ENCODE assay signal across 9 mouse cellular contexts in genomic region chr3:54154844-54155638, GRCm38 (mm10). TPM values are rescaled to one million over a fixed set of nuclear protein-coding genes. Genes with fewer than 3 reads are reported as not detected.
A peak's percentile ranks its signal among the peaks of the same experiment; 100 is the strongest.
DNase-seq lines count a peak whose midpoint lies in the region; ATAC-seq and TF ChIP-seq lines count a peak whose summit lies in the region.
"Had no signal": no experiment of that assay in that cellular context is flagged by ENCODE, and none has a peak within 500 bp of the region (broad histone marks: within the 10 kb centered on the region; RNA-seq: fewer than 3 reads in every experiment).

No protein-coding gene starts in this region.

- 5% methylated on average over 16 of the region's 16 CpGs for WGBS in intestine, embryonic 14.5 days
- WGBS in stomach, embryonic 15.5 days = 5% methylated on average over 16 of the region's 16 CpGs

- no peak for TF ChIP-seq POLR2A in CH12.LX (IDR thresholded peaks at IDR 0.05; ENCODE audit: low read depth, low read length)
- no peak for TF ChIP-seq POLR2A in embryonic fibroblast, embryonic 13.5 days (IDR thresholded peaks at IDR 0.05; ENCODE audit: low read depth, low read length)

- H3K27ac ChIP-seq in CH12.LX (ENCODE audit: insufficient read depth, low read depth) = no peak overlapping the region
- H3K27ac ChIP-seq in embryonic fibroblast, embryonic 13.5 days (ENCODE audit: insufficient read depth, low read length) = no peak overlapping the region
- H3K27ac ChIP-seq in intestine, embryonic 14.5 days (ENCODE audit: low read depth) = no peak overlapping the region
- no peak overlapping the region for H3K27ac ChIP-seq in stomach, embryonic 15.5 days

- peak; percentile 62 for TF ChIP-seq RAD21 in CH12.LX (IDR thresholded peaks at IDR 0.05; ENCODE audit: low read depth, low read length)

- in situ Hi-C loops in CH12.LX (cut with MboI; ENCODE audit: low pct_ligation_motif_present, low pct_unique_long_range_greater_than_20kb, low sequenced_read_pairs) = loop anchor here (25.0 kb wide), 1 partner anchor 418 kb away; no protein-coding TSS in a partner anchor

- ATAC-seq in intestine, embryonic 14.5 days (replicated peaks; ENCODE audit: low FRiP score, low TSS enrichment, low read depth) = peak; percentile 66
- peak; percentile 58 for ATAC-seq in stomach, embryonic 15.5 days (ENCODE audit: insufficient read depth, low FRiP score, low read depth)

- no peaks in the 10 kb centered on the region for H3K9me3 ChIP-seq in CH12.LX (replicated peaks; ENCODE audit: low read length)
- H3K9me3 ChIP-seq in intestine, embryonic 14.5 days (ENCODE audit: control insufficient read depth, low read length) = no peaks in the 10 kb centered on the region
- no peaks in the 10 kb centered on the region for H3K9me3 ChIP-seq in stomach, embryonic 15.5 days

- 0 out of 2 replicates have a peak overlapping the region, but pooled peaks have one; percentile 27 for H3K4me2 ChIP-seq in CH12.LX (ENCODE audit: insufficient read depth, low read depth, poor library complexity, severe bottlenecking)
- peak overlapping the region; percentile 59 for H3K4me2 ChIP-seq in intestine, embryonic 14.5 days (ENCODE audit: low read length)
- peak overlapping the region; percentile 92 for H3K4me2 ChIP-seq in stomach, embryonic 15.5 days

- no peak overlapping the region for H3K4me3 ChIP-seq in CH12.LX (replicated peaks in 1 of 3; ENCODE audit: low read depth in 2 of 3, low read length in 2 of 3, poor library complexity in 1 of 3)
- no peak overlapping the region for H3K4me3 ChIP-seq in embryonic fibroblast, embryonic 13.5 days (ENCODE audit: insufficient read depth, low read length)
- H3K4me3 ChIP-seq in intestine, embryonic 14.5 days (ENCODE audit: low read depth, low read length) = no peak overlapping the region
- H3K4me3 ChIP-seq in stomach, embryonic 15.5 days (replicated peaks) = peak overlapping the region; percentile 47

- no peaks in the 10 kb centered on the region for H3K79me2 ChIP-seq in CH12.LX (replicated peaks; ENCODE audit: control insufficient read depth, extremely low read depth, insufficient read depth, poor library complexity, severe bottlenecking)

- no peak overlapping the region for H3K9ac ChIP-seq in CH12.LX (ENCODE audit: insufficient read depth, low read depth)
- H3K9ac ChIP-seq in intestine, embryonic 14.5 days (ENCODE audit: low read length) = no peak overlapping the region
- no peak overlapping the region for H3K9ac ChIP-seq in stomach, embryonic 15.5 days

- no peaks in the 10 kb centered on the region for H3K27me3 ChIP-seq in CH12.LX (replicated peaks)
- peaks cover 25% of the 10 kb centered on the region for H3K27me3 ChIP-seq in intestine, embryonic 14.5 days (replicated peaks; ENCODE audit: control insufficient read depth, insufficient read depth, low read length)
- peaks cover 21% of the 10 kb centered on the region for H3K27me3 ChIP-seq in stomach, embryonic 15.5 days (replicated peaks)

- no peaks in the 10 kb centered on the region for H3K36me3 ChIP-seq in CH12.LX (replicated peaks in 1 of 2; ENCODE audit: control insufficient read depth in 1 of 2, insufficient read depth in 1 of 2, low read length in 1 of 2)
- H3K36me3 ChIP-seq in intestine, embryonic 14.5 days (ENCODE audit: control insufficient read depth, insufficient read depth, low read length) = no peaks in the 10 kb centered on the region
- no peaks in the 10 kb centered on the region for H3K36me3 ChIP-seq in stomach, embryonic 15.5 days

- TF ChIP-seq EP300 in CH12.LX (IDR thresholded peaks at IDR 0.05; ENCODE audit: low read length) = no peak

- peak; percentile 81 to 82 for DNase-seq in cerebellum, postnatal 10 days
- no peak for DNase-seq in cerebellum, adult 9-11 months
- peak; percentile 6 for DNase-seq in CH12.LX (ENCODE audit: extremely low read depth)
- no peak for DNase-seq in intestine, embryonic 14.5 days (ENCODE audit: low spot score)
- peak; percentile 56 for DNase-seq in mesoderm, embryonic 11.5 days (ENCODE audit: low read depth, low spot score)
- DNase-seq in spleen, postnatal 14 days (ENCODE audit: low spot score in 2 of 2) = no peak

- H3K4me1 ChIP-seq in CH12.LX (ENCODE audit: control insufficient read depth in 1 of 2, insufficient read depth in 2 of 2) = no peaks in the 10 kb centered on the region
- H3K4me1 ChIP-seq in embryonic fibroblast, embryonic 13.5 days (ENCODE audit: control insufficient read depth, insufficient read depth, low read length) = no peaks in the 10 kb centered on the region
- H3K4me1 ChIP-seq in intestine, embryonic 14.5 days (replicated peaks; ENCODE audit: control insufficient read depth, insufficient read depth, low read length) = peaks cover 3% of the 10 kb centered on the region; the same call in 1 of the 2 replicates
- H3K4me1 ChIP-seq in stomach, embryonic 15.5 days = peaks cover 16% of the 10 kb centered on the region

- TF ChIP-seq CTCF in CH12.LX (conservative IDR thresholded peaks at IDR 0.05 in 1 of 2, IDR thresholded peaks at IDR 0.05 in 1 of 2; ENCODE audit: low read depth in 2 of 2, low read length in 2 of 2) = peak in 1 of 2 experiments; percentile 56; a peak in 2 of 4 replicates
- peak; percentile 63; the same call in 1 of the 2 replicates for TF ChIP-seq CTCF in embryonic fibroblast, embryonic 13.5 days (IDR thresholded peaks at IDR 0.05; ENCODE audit: borderline replicate concordance, insufficient read depth, low read length)

- dilution Hi-C loops in CH12.LX (cut with MboI; ENCODE audit: extremely low pct_ligation_motif_present, extremely low pct_unique_long_range_greater_than_20kb, low sequenced_read_pairs) = no loop called here

TF ChIP-seq in CH12.LX, 34 proteins besides CTCF, POLR2A, EP300 and RAD21:
- TF ChIP-seq SMC3 (IDR thresholded peaks at IDR 0.05; ENCODE audit: low read depth, low read length) = peak; percentile 46
- TF ChIP-seq RCOR1 (conservative IDR thresholded peaks at IDR 0.05; ENCODE audit: low read depth, low read length) = no peak

RNA-seq across cellular contexts. Expression of gene Trpc4, which starts 0.8 kb away (rescaled TPM):
- total RNA-seq in CH12.LX (2012; rRNA removed) (not detected in 2 replicates), CH12.LX (2014; rRNA removed) (not detected in 2 replicates)
- polyA plus RNA-seq in CH12.LX (2012; ENCODE audit: insufficient read length, low read depth) = not detected in 2 replicates
- not detected in 2 replicates for polyA plus RNA-seq in embryonic fibroblast, embryonic 13.5 days (2011; ENCODE audit: insufficient read length, low read depth, missing spikeins)
- polyA plus RNA-seq in intestine, embryonic 14.5 days (2014; fragmentation: Nextera tagmentation; extraction: Ambion mirVana) = 5.0 and 6.5 TPM in 2 replicates
- 1.8 and 2.2 TPM in 2 replicates for polyA plus RNA-seq in stomach, embryonic 15.5 days (2015; fragmentation: Nextera tagmentation; extraction: Ambion mirVana)
- total RNA-seq: hematopoietic stem cell, adult 5-6 weeks had no signal

Comparison
In these comparisons a context has a peak if more than half of its experiments do, and no peak if none do; other contexts are left out.
1. DNase-seq: peak in cerebellum, postnatal 10 days (2 of 2), CH12.LX (single experiment) and mesoderm, embryonic 11.5 days (single experiment); none in cerebellum, adult 9-11 months (single experiment), intestine, embryonic 14.5 days (single experiment) and spleen, postnatal 14 days (0 of 2).
2. H3K4me2 ChIP-seq: peak in every context shown above with its lines; median percentile 92 in stomach, embryonic 15.5 days; 59 in intestine, embryonic 14.5 days; 27 in CH12.LX.